ENCODE assay signal across 8 mouse cellular contexts in the genomic region with DNA sequence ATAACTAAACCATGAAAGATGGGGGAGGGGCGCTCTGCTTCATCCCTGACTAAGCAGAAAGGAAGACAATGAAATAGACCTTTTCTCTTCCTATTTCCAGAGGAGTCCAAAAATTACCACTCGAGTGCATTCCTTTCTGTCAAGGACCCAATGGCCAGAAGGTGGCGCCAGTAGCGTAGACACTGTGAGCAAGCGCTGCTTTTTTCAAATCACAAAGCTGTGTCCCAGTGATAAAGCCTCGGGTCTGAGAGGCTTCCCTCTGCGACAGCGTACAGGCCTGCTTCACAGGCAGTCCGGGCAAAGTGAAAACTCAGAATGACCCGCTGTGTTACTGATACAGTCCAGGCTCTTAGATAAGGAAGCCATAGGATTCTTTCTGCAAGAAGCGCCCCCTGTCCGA. TPM values are rescaled to one million over a fixed set of nuclear protein-coding genes. Genes with fewer than 3 reads are reported as not detected.
DNase-seq lines count a peak whose midpoint lies in the region; ATAC-seq and TF ChIP-seq lines count a peak whose summit lies in the region.

No protein-coding gene starts in this region.

- ATAC-seq in hindbrain, embryonic 11.5 days (ENCODE audit: low FRiP score), result peak; percentile 47; the same call in 1 of the 2 replicates

- no peaks in the 10 kb centered on the region for H3K4me1 ChIP-seq in cerebellum, adult 2 months (ENCODE audit: control insufficient read depth, insufficient read depth, low read length)
- no peaks in the 10 kb centered on the region for H3K4me1 ChIP-seq in hindbrain, embryonic 11.5 days (replicated peaks; ENCODE audit: control insufficient read depth, insufficient read depth, low read length)

- peak; percentile 69 for TF ChIP-seq CTCF in cerebellum, adult 2 months (IDR thresholded peaks at IDR 0.05; ENCODE audit: borderline replicate concordance, insufficient read depth, low read depth, low read length)

- H3K9ac ChIP-seq in hindbrain, embryonic 11.5 days (ENCODE audit: low read depth, low read length), result peak overlapping the region; percentile 46

- no peaks in the 10 kb centered on the region for H3K9me3 ChIP-seq in hindbrain, embryonic 11.5 days (ENCODE audit: control insufficient read depth, low read length)

- peak overlapping the region; percentile 35; the same call in 1 of the 2 replicates for H3K4me2 ChIP-seq in hindbrain, embryonic 11.5 days (replicated peaks; ENCODE audit: low read depth, low read length)

- peak; percentile 75 for DNase-seq in MEL-GATA-1-ER (ENCODE audit: extremely low read depth, low read depth)
- peak; percentile 59 to 60 for DNase-seq in cerebellum, adult 2 months
- DNase-seq in forelimb bud, embryonic 11.5 days (ENCODE audit: low read depth, low spot score), result peak; percentile 81
- DNase-seq in hindbrain, embryonic 11.5 days (ENCODE audit: low spot score), result peak; percentile 93
- DNase-seq in layer of hippocampus, postnatal 10 days (ENCODE audit: low spot score in 2 of 2), result peak; percentile 86 to 88
- DNase-seq in lung, postnatal 10 days, result peak; percentile 91
- DNase-seq in retina, postnatal 1 day, result peak; percentile 90
- DNase-seq in urinary bladder, adult 18-20 months (ENCODE audit: low spot score in 2 of 2), result peak; percentile 35 to 68

- no peaks in the 10 kb centered on the region for H3K36me3 ChIP-seq in hindbrain, embryonic 11.5 days (ENCODE audit: control insufficient read depth, insufficient read depth, low read length)

- no peaks in the 10 kb centered on the region; the same call in 1 of the 2 replicates for H3K27me3 ChIP-seq in cerebellum, adult 2 months (ENCODE audit: control insufficient read depth, insufficient read depth, low read length)
- H3K27me3 ChIP-seq in hindbrain, embryonic 11.5 days (ENCODE audit: control insufficient read depth, insufficient read depth, low read length), result no peaks in the 10 kb centered on the region

- 10% methylated on average over 12 of the region's 12 CpGs for WGBS in cerebellum, adult 2 months
- WGBS in hindbrain, embryonic 11.5 days, result 4% methylated on average over 12 of the region's 12 CpGs

- H3K4me3 ChIP-seq in cerebellum, adult 2 months (replicated peaks; ENCODE audit: insufficient read depth, low read depth, low read length), result no peak overlapping the region
- H3K4me3 ChIP-seq in hindbrain, embryonic 11.5 days (ENCODE audit: low read depth, low read length), result no peak overlapping the region

- no peak for TF ChIP-seq POLR2A in cerebellum, adult 2 months (IDR thresholded peaks at IDR 0.05; ENCODE audit: borderline replicate concordance, insufficient read depth, low read length)

- H3K27ac ChIP-seq in cerebellum, adult 2 months (ENCODE audit: insufficient read depth, low read length), result no peak overlapping the region
- no peak overlapping the region for H3K27ac ChIP-seq in hindbrain, embryonic 11.5 days (ENCODE audit: low read depth, low read length)

RNA-seq across cellular contexts. Expression of a gene that starts 28.2 kb away (rescaled TPM):
- 0.48 and 0.92 TPM in 2 replicates for polyA plus RNA-seq in cerebellum, adult 2 months (2012; rRNA removed)
- not detected in 2 replicates for polyA plus RNA-seq in hindbrain, embryonic 11.5 days (2014; fragmentation: Nextera tagmentation; extraction: Ambion mirVana)
- total RNA-seq in layer of hippocampus, postnatal 10 days (2021), result 1 to 10 TPM; 2.3 TPM

RNA-seq across cellular contexts. Expression of a gene that starts 45.2 kb away (rescaled TPM):
- polyA plus RNA-seq in cerebellum, adult 2 months (2012; rRNA removed), result 47.6 and 49.1 TPM in 2 replicates
- 139 and 140 TPM in 2 replicates for polyA plus RNA-seq in hindbrain, embryonic 11.5 days (2014; fragmentation: Nextera tagmentation; extraction: Ambion mirVana)
- total RNA-seq in layer of hippocampus, postnatal 10 days (2021), result 10 to 100 TPM; 81.2 to 89.8 TPM
